Mouse (Mus musculus) layer of hippocampus, adult 18-20 months (tissue): ENCODE data around the gene Ccdc153. TPM values are rescaled to one million over a fixed set of nuclear protein-coding genes. Genes with fewer than 3 reads are reported as not detected.
A peak's percentile ranks its signal among the peaks of the same experiment; 100 is the strongest.

Source experiments
- DNase-seq, 2 experiments: peaks; one replicate each; pipeline ENCODE4 v3.0.0; 2022; ENCODE audit warnings: low spot score in 2 of 2
- total RNA-seq, 2 experiments: library from RNA; stranded (reverse); gene quantifications; 2 replicates each; pipeline ENCODE4 v1.2.3; 2021

Gene Ccdc153
- total RNA-seq, 2 experiments from 2014 or later = 4.7 to 6.1 TPM

DNA sequence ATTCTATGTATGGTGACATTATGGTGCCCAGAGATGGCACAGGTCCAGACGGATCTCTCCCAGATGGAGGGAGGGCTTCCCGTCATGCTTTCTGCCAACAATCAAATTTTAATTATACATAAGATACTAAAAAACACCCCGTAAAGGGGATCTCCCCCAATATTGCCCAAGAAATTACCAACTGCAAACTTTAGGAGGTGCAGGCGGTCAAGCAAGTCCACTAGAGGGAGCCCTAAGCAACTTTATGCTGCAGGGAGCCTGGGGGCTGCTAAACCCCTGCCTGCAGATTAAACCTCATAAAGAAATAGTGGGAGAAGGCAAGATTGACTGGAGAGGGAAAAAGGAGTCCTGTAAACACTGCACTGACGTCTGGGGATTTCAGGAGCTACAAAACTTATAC is 1.0 kb upstream of the Ccdc153 start:
- peak in 1 of 2 experiments; percentile 63 for DNase-seq

DNA sequence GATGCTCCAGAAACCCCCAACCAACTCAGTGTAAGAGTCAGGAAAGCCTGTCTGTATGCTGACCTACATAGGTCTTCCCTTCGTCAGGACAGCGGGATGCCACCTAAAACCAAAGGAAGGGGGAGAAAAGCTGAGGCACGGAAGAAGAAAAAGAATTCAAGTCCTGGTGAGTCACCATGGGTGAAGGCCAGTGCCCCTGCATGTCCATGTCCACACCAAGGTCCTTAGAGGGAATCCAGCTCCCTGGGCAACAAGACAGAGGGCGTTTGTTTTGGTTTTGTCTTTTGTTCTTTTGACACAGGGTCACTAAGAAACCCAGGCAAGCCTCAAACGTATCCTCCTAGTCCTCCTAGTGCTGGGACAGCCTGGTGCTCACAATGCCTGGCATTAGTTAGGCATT is 435 bp downstream of the Ccdc153 start:
- no peak for DNase-seq

DNA sequence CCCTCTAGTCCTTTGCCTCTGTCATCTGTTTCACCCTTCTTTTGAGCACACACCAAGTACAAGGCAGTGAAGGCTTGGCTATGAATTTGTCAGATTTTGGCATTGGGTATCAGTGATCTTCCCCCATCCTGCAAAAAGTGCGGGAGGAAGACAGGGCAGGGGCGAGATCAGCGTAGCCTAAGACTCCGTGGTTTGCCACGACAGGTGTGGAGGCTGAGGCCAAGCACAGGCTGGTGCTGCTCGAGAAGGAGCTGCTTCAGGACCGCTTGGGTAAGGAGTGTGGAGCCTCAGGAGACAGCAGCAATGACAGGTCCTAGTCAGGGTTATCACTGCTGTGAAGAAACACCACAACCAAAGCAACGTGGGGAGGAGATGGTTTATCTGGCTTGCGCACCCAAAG is 942 bp downstream of the Ccdc153 start:
- DNase-seq = no peak

DNA sequence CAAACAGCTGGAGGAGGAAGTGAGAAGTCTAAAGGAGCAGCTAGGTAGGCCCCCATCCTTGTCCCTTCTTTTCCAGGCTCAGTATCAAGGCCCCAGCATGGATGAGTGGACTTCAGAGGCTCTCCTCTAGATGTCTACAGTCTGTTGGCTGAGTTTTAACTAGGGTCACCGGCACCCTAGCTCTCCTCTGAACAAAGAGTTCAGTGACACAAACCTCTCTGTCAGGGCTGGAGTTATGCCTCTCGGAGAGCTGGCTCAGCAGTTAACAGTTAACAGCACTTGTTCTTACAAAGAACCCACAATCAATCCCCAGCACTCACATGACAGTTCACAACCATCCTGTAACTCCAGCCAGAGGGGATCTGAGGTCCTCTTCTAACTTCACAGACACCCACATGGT is 3.1 kb downstream of the Ccdc153 start:
- DNase-seq = no peak

DNA sequence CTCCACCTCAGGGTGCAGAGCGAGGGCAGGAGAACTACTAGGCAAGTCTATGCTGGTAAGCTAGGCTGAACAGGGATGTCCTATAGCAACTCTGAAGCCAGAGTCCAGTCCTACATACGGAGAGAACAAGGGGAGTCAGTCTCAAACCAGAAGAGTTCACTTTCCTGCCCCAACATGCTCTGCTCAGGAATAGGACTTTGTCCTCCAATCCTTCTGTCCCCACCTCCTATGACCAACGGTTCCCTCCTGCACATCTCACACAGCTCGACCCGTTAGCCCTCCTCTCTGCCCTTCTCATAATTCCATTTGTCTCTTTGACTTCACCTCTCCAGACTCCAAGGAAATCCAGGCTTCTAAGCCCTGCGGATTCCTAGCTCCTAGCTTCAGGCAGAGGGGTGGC is 7.4 kb downstream of the Ccdc153 start:
- no peak for DNase-seq

DNA sequence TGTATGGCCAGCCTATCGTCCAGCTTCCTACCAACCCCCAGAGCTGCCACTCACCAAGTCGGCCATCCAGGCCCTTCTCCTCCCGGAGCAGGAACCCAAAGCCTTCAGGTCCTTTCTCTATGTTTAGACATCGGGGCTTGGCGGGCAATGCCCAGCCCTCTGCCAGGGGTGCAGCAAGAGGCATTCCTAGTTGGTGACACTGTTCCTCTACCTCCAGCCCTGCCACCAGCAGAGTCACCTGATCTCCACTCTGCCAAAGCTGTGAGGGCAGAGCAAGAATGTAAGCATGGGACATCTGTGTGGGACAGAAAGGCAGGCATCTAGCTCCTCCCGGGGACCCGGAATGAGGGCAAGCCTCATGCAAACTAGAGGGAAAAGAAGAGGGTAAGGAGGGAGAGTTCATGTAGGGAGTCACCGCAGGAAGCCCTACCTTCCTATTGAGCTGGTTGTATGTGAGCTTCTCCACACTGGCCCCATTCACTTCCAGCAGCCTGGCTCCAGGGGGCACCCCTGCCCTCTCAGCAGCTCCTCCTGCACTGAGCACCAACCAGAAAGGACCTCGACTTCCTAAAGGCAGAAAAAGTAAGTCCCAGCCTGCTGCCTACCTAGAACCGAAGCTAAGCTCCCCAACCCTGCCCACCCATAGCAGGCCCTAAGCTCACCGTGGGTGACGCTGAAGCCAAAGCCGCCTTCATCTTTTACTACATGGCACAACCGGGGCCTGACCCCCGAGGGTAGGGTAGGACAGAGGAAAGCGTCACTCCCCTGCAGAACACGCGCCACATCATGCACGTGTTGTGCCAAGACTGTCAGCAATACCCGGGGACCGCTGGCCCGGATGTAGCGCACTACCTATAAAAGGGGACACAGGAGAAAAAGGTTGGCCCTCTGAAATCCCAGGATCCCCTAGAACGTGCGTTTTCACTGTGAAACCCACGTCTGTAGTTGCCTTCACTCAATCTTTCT is 9.0 kb downstream of the Ccdc153 start:
- peak; percentile 57 to 79 for DNase-seq

DNA sequence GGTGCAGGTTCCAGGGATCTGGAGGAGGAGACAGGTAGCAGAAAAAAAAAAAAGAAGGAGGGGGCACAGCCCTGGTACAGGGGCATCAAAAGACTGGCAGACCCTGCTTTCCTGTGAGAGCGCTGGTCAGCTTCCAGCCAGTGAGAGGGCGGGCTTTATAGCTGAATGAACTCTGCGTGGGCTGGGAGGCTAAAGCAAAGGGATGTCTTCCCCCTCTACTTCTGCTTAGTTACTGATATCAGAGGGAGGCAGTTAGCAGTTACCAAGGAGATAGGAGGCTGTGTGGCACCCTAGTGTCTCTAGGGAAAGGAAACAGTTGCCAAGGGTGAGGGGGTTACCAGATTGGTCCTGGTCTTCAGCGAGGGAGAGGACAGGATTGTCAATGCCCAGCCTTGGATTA is 10.0 kb downstream of the Ccdc153 start:
- peak; percentile 46 to 68 for DNase-seq

DNA sequence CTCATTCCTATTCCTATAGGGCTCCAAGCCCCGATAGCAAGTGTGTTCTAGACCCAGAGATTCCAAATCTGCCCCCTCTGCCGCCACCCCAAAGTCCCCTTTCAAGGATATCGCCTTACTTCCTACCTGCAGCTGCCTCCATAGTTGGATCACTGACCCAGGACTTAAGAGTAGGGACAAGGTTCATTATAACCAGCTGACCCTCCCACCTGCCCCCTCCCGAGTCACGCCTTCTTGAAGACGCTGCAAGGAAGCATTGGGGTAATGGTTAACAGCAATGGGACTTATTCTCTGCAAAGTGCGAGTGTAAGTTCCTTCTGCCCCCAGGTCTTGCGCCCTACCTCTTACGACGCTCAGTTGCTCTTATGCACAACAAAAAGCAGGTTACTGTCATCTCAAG is 10.8 kb downstream of the Ccdc153 start, which contains the start of gene Pdzd3:
Gene Pdzd3 (minus strand): TSS at position 158 of the 400 bp plus-strand sequence.
- DNase-seq = no peak

DNA sequence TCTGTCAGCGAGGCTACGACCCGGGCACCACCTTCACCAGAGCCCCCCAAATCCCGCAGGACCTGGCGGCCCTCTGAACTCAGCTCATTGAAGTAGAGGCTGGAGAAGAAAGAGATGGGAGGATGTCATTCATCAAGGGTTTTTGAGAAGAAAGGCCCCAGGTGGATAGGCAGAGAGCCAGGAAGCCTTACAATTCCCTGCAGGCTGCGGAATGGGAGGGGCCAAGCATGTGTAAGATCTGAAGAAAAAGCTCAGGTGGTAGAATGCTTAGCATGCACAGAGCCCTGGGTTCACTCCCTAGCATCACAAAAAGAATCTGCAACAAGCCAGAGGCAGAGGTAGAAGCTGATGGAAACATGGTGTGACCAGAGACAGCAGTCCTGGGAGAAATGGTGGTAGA is 13.0 kb downstream of the Ccdc153 start:
- no peak for DNase-seq

DNA sequence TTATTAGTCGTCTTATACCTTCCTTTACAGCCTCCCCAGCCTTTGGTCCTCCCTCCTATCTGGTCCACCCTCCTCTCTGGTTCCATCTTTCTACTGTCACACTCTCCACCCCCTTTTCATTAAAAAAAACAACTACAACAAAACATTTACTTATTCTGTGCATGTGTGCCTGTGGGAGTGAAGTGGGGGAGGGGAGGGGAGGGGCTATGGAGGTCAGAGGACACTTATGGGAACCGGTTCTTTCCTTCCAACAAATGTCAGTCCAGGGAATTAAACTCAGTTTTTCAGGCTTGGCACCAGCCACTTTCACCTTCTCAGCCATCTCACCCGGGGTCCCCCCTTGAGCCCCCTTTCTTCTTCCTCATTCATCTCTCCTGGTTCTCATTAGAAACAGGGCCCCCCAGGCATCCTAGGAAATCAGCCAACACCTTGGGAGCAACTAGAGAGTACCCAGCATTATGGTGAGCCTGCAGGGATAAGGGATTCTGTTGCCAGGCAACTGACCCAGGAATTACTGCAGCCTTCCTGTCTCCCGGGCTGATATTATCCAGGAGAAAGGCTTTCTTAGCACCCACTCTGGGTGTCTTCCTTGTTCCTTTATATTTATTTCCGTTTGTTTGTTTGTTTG is 14.1 kb downstream of the Ccdc153 start:
- peak in 1 of 2 experiments; percentile 50 for DNase-seq

DNA sequence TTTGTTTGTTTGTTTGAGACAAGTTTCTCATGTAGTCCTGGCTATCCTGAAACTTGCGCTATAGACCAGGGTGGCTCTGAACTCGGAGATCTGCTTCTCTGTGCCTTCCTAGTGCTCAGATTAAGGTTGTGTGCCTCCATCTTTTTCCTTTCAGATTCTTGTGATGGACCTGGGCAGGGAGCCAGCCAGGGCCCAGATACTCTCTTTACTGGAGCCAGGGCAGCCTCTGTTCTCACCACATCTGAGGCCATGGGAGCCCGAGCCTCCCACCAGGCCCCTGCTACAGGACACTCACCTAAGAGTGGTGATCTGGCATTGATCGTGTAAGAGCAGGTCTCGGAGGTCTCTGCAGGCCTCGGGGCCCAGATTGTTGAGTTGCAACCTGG is 14.7 kb downstream of the Ccdc153 start:
- DNase-seq = no peak

DNA sequence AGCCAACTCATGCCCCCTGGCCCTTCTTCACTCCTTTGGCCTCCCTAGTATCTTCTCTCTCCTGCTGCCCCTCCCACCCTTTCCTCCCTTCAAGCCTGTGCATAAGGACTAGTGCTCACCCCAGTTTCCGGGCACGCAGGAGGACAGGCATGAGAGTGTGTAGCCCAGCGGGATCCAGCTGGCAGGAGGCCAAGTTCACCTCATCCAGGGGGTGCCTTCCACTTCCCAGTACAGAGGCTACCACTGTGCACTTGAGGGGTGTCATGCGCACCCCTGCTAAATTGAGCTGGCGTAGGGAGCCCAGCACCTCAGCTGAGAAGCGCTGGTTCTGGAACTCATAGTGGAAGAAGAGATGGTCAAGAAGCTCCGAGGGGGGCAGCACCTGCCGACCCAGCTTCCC is 15.7 kb downstream of the Ccdc153 start:
- no peak for DNase-seq

DNA sequence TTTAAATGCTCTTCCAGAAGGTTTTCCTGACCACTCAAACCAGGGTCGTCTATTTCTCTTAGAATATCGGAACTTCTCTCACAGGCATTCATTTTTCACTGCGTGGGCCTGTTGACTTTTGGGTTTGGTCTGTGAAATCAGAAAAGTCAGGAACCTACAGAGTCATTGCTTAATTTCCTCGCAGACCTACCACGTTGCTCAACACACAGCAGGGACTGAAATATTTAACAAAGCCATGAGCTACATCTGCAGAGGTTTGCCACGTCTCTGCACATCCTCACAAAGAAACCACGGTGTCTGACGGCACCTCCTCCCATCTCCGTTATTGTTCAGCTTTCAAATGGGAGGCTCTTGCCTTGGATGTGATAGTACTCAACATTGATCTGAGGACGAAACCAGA is 18.5 kb downstream of the Ccdc153 start:
- DNase-seq = no peak

DNA sequence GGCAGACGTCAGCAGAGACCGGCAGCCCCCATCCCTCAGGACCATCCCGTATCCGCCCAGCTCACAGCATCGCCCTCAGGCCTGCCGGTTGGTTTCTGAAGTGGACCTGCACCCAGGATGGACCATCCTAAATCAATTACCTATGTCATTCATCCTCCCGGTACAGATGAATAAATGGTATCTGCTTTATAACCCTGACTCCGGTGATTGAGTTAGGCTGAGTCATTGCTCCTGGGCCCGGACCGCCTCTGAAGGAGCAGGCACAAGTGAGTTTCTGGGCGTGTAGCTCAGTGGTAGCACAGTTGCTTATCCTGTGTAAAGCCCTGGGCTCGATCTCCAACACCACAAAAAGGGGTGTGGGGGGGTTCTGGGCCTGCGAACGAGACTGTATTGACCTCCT is 20.9 kb downstream of the Ccdc153 start:
- no peak for DNase-seq

DNA sequence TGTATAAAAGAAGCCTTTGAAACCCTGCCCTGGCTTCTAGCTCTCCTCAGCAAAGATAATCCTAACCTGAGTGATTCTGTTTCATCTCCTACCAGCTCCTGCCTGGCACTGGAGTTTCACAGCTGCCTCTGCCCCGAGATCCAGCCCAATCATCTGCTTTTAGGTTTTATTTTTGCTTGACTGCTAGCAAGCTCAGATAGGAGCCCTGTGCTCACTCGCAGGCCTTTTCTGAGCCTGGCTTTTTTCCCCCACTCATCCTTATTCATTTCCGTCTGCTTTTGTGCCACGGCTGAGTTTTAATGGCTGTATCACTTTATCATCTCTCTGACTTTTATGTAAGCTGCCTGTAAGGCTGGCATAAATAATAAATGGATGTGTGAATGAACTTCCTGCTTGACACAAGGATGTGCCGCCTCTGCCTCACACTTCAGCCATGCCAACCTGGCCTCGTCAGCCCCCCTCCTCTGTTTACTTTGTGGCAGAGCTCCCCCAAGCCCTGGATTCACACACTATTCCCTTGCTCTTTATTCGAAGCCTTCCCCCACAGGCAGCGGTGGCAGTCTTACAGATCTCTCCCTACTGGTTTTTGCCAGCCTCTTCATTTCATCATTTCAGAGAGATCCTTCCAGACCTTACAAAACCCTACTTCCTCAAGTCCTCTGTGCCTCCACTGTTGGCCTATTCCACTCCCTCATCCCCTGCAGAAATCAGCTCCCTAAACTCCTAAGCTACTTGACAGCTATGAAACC is 26.2 kb downstream of the Ccdc153 start:
- peak; percentile 45 to 68 for DNase-seq

DNA sequence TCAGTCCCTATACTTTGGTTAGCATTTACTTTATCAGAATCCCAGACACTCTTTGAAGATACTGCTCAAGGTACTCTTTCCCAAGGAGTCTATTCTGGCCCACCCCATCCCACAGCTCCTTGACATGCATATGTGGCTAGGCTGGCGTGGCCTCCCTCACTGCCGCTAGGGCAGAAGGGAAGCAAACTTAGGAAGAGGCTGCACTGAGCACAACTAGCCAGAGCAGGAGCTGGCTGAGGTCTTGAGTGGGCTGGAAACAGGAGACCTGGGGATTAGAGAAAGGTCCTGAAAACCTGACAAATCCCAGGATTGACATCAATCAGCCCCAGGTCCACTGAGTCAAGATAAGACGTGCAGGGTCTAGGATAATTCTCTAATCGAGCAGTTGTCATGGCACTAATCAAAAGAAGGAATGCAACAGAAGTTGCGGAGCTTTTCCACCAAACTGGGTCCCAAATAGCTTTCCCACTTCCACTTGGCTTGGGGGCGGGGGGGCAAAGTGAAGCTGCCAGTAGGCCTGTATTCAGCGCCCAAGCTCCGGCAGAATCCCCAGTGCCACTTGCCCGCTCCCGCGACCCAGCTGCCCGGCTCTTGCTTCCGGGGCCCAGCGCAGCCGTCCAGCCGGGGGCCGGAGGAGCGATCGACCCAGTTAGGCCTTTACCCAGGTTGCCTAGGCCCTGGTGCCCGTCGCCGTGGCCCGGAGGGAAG is 27.0 kb downstream of the Ccdc153 start:
- peak in 1 of 2 experiments; percentile 24 for DNase-seq

DNA sequence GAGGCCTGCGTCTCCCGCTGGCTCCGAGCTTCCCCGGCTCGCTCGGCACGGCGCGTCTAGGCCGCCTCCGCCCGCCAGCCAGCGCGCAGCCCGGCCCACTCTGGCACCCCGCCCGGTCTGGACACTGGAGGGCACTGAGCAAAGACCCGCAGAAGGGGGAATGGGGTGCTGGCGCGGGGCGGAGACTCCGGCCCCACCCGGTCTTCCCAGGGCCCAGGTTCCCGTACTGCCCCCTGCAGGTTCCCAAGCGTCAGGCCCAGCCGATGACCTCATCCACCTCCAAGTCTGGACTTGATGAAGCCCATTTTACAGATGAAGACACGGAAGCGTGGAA is 27.5 kb downstream of the Ccdc153 start:
- DNase-seq = peak; percentile 61 to 80

DNA sequence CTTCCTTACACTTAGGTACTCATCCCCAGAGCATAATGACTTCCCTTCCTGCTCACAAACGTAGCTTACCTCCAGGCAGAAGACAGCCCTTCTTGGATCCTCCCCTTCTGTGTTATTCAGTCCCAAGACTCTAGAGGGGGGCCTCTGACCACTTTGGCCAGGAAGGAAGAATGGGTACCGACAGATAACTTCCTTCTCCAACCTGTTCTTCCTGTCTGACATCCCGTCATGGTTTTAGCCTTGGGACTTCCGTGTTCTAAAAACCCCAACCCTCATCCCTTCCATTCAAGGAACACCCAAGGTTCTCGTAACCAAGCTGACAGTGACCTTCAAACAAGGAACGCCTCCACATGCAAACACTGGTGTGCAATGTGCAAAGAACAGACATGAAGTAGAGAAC is 28.0 kb downstream of the Ccdc153 start, which contains the start of gene Nlrx1:
Gene Nlrx1 (minus strand): TSS at position 168 of the 400 bp plus-strand sequence.
- no peak for DNase-seq

DNA sequence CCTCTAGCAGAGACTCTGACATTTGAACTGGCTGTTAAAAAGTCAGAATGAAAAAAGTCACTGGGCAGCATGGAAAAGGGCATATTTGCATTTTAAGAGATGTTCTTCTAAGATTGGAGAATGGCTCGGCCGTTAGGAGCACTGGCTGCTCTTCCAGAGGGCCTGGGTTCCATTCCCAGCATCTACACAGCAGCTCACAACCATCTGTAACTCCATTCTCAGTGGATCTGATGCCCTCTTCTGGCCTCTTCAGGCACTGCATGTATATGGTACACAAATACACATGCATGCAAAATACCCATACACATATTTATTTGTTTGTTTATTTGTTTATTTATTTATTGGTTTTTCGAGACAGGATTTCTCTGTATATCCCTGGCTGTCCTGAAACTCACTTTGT is 28.6 kb downstream of the Ccdc153 start:
- peak in 1 of 2 experiments; percentile 30 for DNase-seq

DNA sequence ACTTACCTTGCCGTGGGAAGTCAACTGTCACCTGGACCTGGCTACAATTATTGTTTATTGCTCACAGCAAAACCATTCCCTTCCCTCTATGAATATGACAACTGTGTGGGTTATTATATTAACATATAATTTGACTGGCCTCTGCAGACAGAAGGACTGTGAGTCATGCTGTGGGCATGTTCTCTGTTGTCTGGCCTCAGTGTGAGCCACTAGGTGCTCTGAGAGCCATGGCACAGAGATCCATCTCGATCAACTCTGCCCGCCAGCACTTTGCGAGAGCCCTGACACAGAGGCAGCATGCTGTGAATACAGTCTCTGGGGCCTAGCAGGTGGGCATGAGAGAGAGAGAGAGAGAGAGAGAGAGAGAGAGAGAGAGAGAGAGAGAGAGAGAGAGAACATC is 29.5 kb downstream of the Ccdc153 start:
- no peak for DNase-seq

DNA sequence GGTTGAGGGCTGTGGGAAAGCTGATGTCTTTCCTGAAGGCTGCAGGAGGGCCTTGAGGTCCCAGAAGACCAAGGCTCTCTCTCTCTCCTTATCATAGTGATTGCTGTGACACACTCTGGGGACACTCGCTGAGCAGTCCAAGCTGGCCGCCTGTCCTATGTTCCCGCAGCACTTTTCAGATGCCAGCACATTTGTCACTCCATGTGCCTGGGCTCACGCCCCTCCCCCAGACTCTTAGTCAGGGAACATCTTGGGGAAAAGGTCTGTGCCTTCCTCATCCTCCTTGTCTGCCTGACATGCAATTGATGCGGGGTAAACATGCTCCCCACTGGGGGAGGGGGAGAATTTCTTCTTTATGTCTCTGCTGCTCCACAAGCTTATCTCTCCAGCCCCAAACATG is 42.7 kb downstream of the Ccdc153 start:
- DNase-seq = peak in 1 of 2 experiments; percentile 51
